Mouse (Mus musculus) leukemia stem cell, adult 10-12 weeks (primary cell): ENCODE results near the gene Cetn3. TPM values are rescaled to one million over a fixed set of nuclear protein-coding genes. Genes with fewer than 3 reads are reported as not detected.

Experiments
- polyA plus RNA-seq: library from polyadenylated mRNA; stranded (reverse); fragments of >175 nt; gene quantifications from 2 replicates; pipeline ENCODE4 v1.2.3, GENCODE M21; 2012; ENCODE audit warnings: low replicate concordance

Gene Cetn3
- 0.82 and 7.2 TPM in 2 replicates for polyA plus RNA-seq

GRCm38 (mm10) chr13:81782971-81783404, at the start of gene Cetn3:
Gene Cetn3 (plus strand): TSS chr13:81783077.

Other genes with a start within 250 kb of the Cetn3 start
- gene Adgrv1, start 149.9 kb upstream of the Cetn3 start, polyA plus RNA-seq: 0.10 TPM in 1 of 2 replicates, not detected in the other
- gene Lysmd3, start 125.4 kb upstream of the Cetn3 start, polyA plus RNA-seq: 1.4 and 2.4 TPM in 2 replicates
- 0.11 and 1.1 TPM in 2 replicates for gene Polr3g, start 72.1 kb upstream of the Cetn3 start, polyA plus RNA-seq
- 0.33 and 0.48 TPM in 2 replicates for gene Mblac2, start 71.7 kb upstream of the Cetn3 start, polyA plus RNA-seq